Mouse (Mus musculus): ENCODE measurements around the gene Osbp2.

- no peak for TF ChIP-seq CTCF (IDR thresholded peaks at IDR 0.05; ENCODE audit: low read depth)
- TF ChIP-seq EP300 (IDR thresholded peaks at IDR 0.05; ENCODE audit: low read depth) = no peak
Measured at GRCm38 (mm10) chr11:3723910-3724309, 139.8 kb downstream of the Osbp2 start.

Measured in liver, postnatal 0 days (tissue).